Mouse (Mus musculus) ES-E14 (cell line): ENCODE data around the gene Grk2.

Experiments
- CHD2 ChIP-seq: IDR thresholded peaks from 2 replicates; pipeline ENCODE4 v1.6.1; 2014; ENCODE audit warnings: mild to moderate bottlenecking, low read depth, low read length, inconsistent platforms
- HCFC1 ChIP-seq: IDR thresholded peaks from 2 replicates; pipeline ENCODE4 v1.6.1; 2012; ENCODE audit warnings: low read length, inconsistent platforms, borderline replicate concordance; ENCODE audit not compliant: insufficient read depth
- MAFK ChIP-seq: IDR thresholded peaks from 2 replicates; pipeline ENCODE4 v1.6.1; 2014; ENCODE audit warnings: mild to moderate bottlenecking, low read depth, low read length, inconsistent platforms; ENCODE audit not compliant: insufficient read depth
- ZC3H11A ChIP-seq: IDR thresholded peaks from 2 replicates; pipeline ENCODE4 v1.6.1; 2012; ENCODE audit warnings: low read depth, mild to moderate bottlenecking, inconsistent platforms, low read length, borderline replicate concordance
- ZNF384 ChIP-seq: IDR thresholded peaks from 2 replicates; pipeline ENCODE4 v1.6.1; 2012; ENCODE audit warnings: low read depth, low read length, inconsistent platforms

GRCm38 (mm10) chr19:4262756-4263155, 43.3 kb downstream of the Grk2 start:
- TF ChIP-seq HCFC1 (no peak), MAFK (no peak), ZC3H11A (no peak), ZNF384 (no peak), CHD2 (no peak)
